ENCODE assay signal across 7 mouse cellular contexts in genomic region chr5:143711326-143711725, GRCm38 (mm10). TPM values are rescaled to one million over a fixed set of nuclear protein-coding genes. Genes with fewer than 3 reads are reported as not detected.
DNase-seq lines count a peak whose midpoint lies in the region; ATAC-seq lines count a peak whose summit lies in the region.

No protein-coding gene starts in this region.

- no peaks in the 10 kb centered on the region for H3K27me3 ChIP-seq in forebrain, embryonic 16.5 days (replicated peaks; ENCODE audit: control insufficient read depth, insufficient read depth, low read length)
- no peaks in the 10 kb centered on the region for H3K27me3 ChIP-seq in hindbrain, embryonic 15.5 days

- H3K4me3 ChIP-seq in forebrain, embryonic 16.5 days (replicated peaks; ENCODE audit: low read length): no peak overlapping the region
- H3K4me3 ChIP-seq in hindbrain, embryonic 15.5 days: no peak overlapping the region

- H3K4me1 ChIP-seq in forebrain, embryonic 16.5 days (replicated peaks; ENCODE audit: control insufficient read depth, insufficient read depth, low read length): no peaks in the 10 kb centered on the region
- H3K4me1 ChIP-seq in hindbrain, embryonic 15.5 days (replicated peaks): no peaks in the 10 kb centered on the region

- no peak overlapping the region for H3K9ac ChIP-seq in forebrain, embryonic 16.5 days (replicated peaks; ENCODE audit: low read depth, low read length)
- no peak overlapping the region for H3K9ac ChIP-seq in hindbrain, embryonic 15.5 days

- H3K27ac ChIP-seq in forebrain, embryonic 16.5 days (ENCODE audit: low read length): no peak overlapping the region
- no peak overlapping the region for H3K27ac ChIP-seq in hindbrain, embryonic 15.5 days (replicated peaks)

- ATAC-seq in forebrain, embryonic 16.5 days: peak; percentile 80
- ATAC-seq in hindbrain, embryonic 15.5 days (ENCODE audit: low FRiP score, low read depth): peak; percentile 70

- DNase-seq in T-cell, adult 2 months (ENCODE audit: low spot score): peak; percentile 40
- peak; percentile 38 for DNase-seq in cerebellum, adult 8-10 months
- DNase-seq in left cerebral cortex, adult 18-20 months (ENCODE audit: low spot score in 2 of 2): peak; percentile 75 to 77
- peak; percentile 82 for DNase-seq in lung, postnatal 36 days
- DNase-seq in right cerebral cortex, adult 2 months (ENCODE audit: low spot score in 2 of 2): peak; percentile 76 to 78

- H3K9me3 ChIP-seq in forebrain, embryonic 16.5 days (ENCODE audit: control insufficient read depth, low read length): no peaks in the 10 kb centered on the region
- H3K9me3 ChIP-seq in hindbrain, embryonic 15.5 days: no peaks in the 10 kb centered on the region

- WGBS in forebrain, embryonic 16.5 days: 11% methylated on average over 7 of the region's 7 CpGs
- 14% methylated on average over 7 of the region's 7 CpGs for WGBS in hindbrain, embryonic 15.5 days

- peaks cover 48% of the 10 kb centered on the region for H3K36me3 ChIP-seq in forebrain, embryonic 16.5 days (ENCODE audit: control insufficient read depth, insufficient read depth)
- H3K36me3 ChIP-seq in hindbrain, embryonic 15.5 days: peaks cover 73% of the 10 kb centered on the region

- no peak overlapping the region for H3K4me2 ChIP-seq in forebrain, embryonic 16.5 days (ENCODE audit: low read length)
- no peak overlapping the region for H3K4me2 ChIP-seq in hindbrain, embryonic 15.5 days

RNA-seq across cellular contexts. Expression of gene Usp42, which starts 20.8 kb away (rescaled TPM):
- polyA plus RNA-seq in forebrain, embryonic 16.5 days (2015; fragmentation: Nextera tagmentation; extraction: Ambion mirVana): 27.5 and 28.5 TPM in 2 replicates
- polyA plus RNA-seq in hindbrain, embryonic 15.5 days (2015; fragmentation: Nextera tagmentation; extraction: Ambion mirVana): 27.3 and 28.1 TPM in 2 replicates
- total RNA-seq in left cerebral cortex, adult 18-20 months (2021): 10 to 100 TPM; 21.3 to 23.8 TPM
